Comparison of ENCODE assay signal across 8 mouse cellular contexts in the genomic region with DNA sequence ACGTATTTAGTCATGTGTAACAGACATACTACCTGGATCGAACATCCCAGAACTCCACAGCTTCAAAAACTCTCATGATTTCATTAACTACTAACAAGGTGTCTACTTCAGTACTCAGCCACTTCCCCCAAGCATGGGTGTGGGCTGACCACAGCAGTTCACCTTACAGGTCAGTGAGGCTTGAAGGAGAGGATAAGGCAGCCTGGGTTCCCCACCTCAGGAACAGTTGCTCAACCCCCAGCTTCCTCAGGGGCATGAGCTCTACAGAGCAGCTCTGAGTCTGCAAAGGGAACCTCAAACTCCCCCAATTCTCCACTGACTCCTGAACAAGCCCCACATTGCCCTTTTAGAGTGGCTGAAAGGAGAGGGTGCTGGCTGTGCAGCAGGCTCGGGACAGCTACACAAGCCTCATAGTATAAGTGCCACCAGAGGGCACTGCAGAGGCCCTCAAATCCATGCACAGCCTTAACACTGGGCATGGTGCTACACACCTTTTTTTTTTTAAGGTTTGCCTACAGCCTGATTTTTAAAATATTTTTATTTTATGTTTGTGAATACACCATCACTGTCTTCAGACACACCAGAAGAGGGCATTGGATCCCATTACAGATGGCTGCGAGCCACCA. TPM values are rescaled to one million over a fixed set of nuclear protein-coding genes. Genes with fewer than 3 reads are reported as not detected.
DNase-seq lines count a peak whose midpoint lies in the region; ATAC-seq and TF ChIP-seq lines count a peak whose summit lies in the region.

No protein-coding gene starts in this region.

- H3K27ac ChIP-seq in heart, postnatal 0 days (ENCODE audit: low read depth): no peak overlapping the region
- no peak overlapping the region for H3K27ac ChIP-seq in kidney, embryonic 15.5 days

- no peak for TF ChIP-seq EP300 in heart, postnatal 0 days (IDR thresholded peaks at IDR 0.05; ENCODE audit: low read depth)

- 75% methylated on average over 4 of the region's 4 CpGs for WGBS in heart, postnatal 0 days
- WGBS in kidney, embryonic 15.5 days: 75% methylated on average over 4 of the region's 4 CpGs

- peak; percentile 44; the same call in 1 of the 2 replicates for ATAC-seq in heart, postnatal 0 days (ENCODE audit: insufficient read depth, low read depth)
- peak; percentile 58 for ATAC-seq in CD4-positive, CD25-positive, alpha-beta regulatory T cell, adult 4 months
- peak; percentile 75 for ATAC-seq in kidney, embryonic 15.5 days (replicated peaks; ENCODE audit: low FRiP score)
- peak; percentile 77 for ATAC-seq in megakaryocyte-erythroid progenitor cell, adult 5-6 weeks (replicated peaks; ENCODE audit: low FRiP score, low TSS enrichment, poor library complexity, severe bottlenecking)

- no peaks in the 10 kb centered on the region for H3K9me3 ChIP-seq in heart, postnatal 0 days (replicated peaks; ENCODE audit: control insufficient read depth, low read length)
- no peaks in the 10 kb centered on the region for H3K9me3 ChIP-seq in kidney, embryonic 15.5 days (replicated peaks)

- no peak overlapping the region for H3K4me2 ChIP-seq in heart, postnatal 0 days (ENCODE audit: low read depth, low read length)
- no peak overlapping the region for H3K4me2 ChIP-seq in kidney, embryonic 15.5 days

- H3K4me1 ChIP-seq in heart, postnatal 0 days (ENCODE audit: control insufficient read depth, insufficient read depth): peaks cover 7% of the 10 kb centered on the region; the same call in 1 of the 2 replicates
- no peaks in the 10 kb centered on the region for H3K4me1 ChIP-seq in kidney, embryonic 15.5 days

- intact Hi-C loops in heart, postnatal 25 days (cut with DNase I): loop anchor here (1.0 kb wide), 1 partner anchor 165 kb away; no protein-coding TSS in a partner anchor

- no peak overlapping the region for H3K4me3 ChIP-seq in heart, postnatal 0 days (ENCODE audit: low read depth, low read length)
- H3K4me3 ChIP-seq in kidney, embryonic 15.5 days (replicated peaks): no peak overlapping the region

- no peaks in the 10 kb centered on the region for H3K36me3 ChIP-seq in heart, postnatal 0 days (replicated peaks; ENCODE audit: control insufficient read depth, insufficient read depth, low read length)
- H3K36me3 ChIP-seq in kidney, embryonic 15.5 days: no peaks in the 10 kb centered on the region

- peak; percentile 24 for DNase-seq in heart, postnatal 0 days (ENCODE audit: low spot score)
- no peak for DNase-seq in heart, postnatal 25 days (ENCODE audit: low spot score)
- DNase-seq in c-Kit-positive CD71-positive TER-119-positive erythroid progenitor cells, embryonic 14.5 days (ENCODE audit: low spot score): peak; percentile 29
- no peak for DNase-seq in gastrocnemius, postnatal 10 days
- DNase-seq in right cerebral cortex, postnatal 25 days: no peak

- H3K9ac ChIP-seq in heart, postnatal 0 days (replicated peaks; ENCODE audit: low read depth, low read length): no peak overlapping the region
- no peak overlapping the region for H3K9ac ChIP-seq in kidney, embryonic 15.5 days

- no peaks in the 10 kb centered on the region for H3K27me3 ChIP-seq in heart, postnatal 0 days (ENCODE audit: control insufficient read depth, insufficient read depth, low read length)
- H3K27me3 ChIP-seq in kidney, embryonic 15.5 days: no peaks in the 10 kb centered on the region

- TF ChIP-seq CTCF in heart, postnatal 0 days (IDR thresholded peaks at IDR 0.05; ENCODE audit: low read depth): peak; percentile 64

RNA-seq across cellular contexts. Expression of gene Anks3, which starts 15.9 kb away (rescaled TPM):
- total RNA-seq in heart, postnatal 0 days (2014; rRNA removed; ENCODE audit: low replicate concordance): 18.0 and 22.7 TPM in 2 replicates
- polyA plus RNA-seq in heart, postnatal 0 days (2015; fragmentation: Nextera tagmentation; extraction: Ambion mirVana): 18.6 and 21.2 TPM in 2 replicates
- total RNA-seq in heart, postnatal 25 days (2021): 10 to 100 TPM; 13.8 to 14.1 TPM
- polyA plus RNA-seq in CD4-positive, CD25-positive, alpha-beta regulatory T cell, adult 4 months (2017; shearing (Covaris generic)): 10 to 100 TPM; 41.4 to 64.3 TPM
- 59.7 and 69.3 TPM in 2 replicates for polyA plus RNA-seq in kidney, embryonic 15.5 days (2015; fragmentation: Nextera tagmentation; extraction: Ambion mirVana)
- 25.3 and 25.4 TPM in 2 replicates for total RNA-seq in megakaryocyte-erythroid progenitor cell, adult 5-6 weeks (2014; fragmentation: Nextera tagmentation)
- total RNA-seq in megakaryocyte-erythroid progenitor cell, adult 5-6 weeks (2017): 9.5 and 11.6 TPM in 2 replicates
- total RNA-seq in gastrocnemius, postnatal 10 days (2021): 10 to 100 TPM; 14.9 to 21.5 TPM

RNA-seq across cellular contexts. Expression of gene Sept12, which starts 17.8 kb away (rescaled TPM):
- total RNA-seq in heart, postnatal 0 days (2014; rRNA removed; ENCODE audit: low replicate concordance): not detected in 2 replicates
- polyA plus RNA-seq in heart, postnatal 0 days (2015; fragmentation: Nextera tagmentation; extraction: Ambion mirVana): not detected in 2 replicates
- total RNA-seq in heart, postnatal 25 days (2021): not detected
- not detected for polyA plus RNA-seq in CD4-positive, CD25-positive, alpha-beta regulatory T cell, adult 4 months (2017; shearing (Covaris generic))
- polyA plus RNA-seq in kidney, embryonic 15.5 days (2015; fragmentation: Nextera tagmentation; extraction: Ambion mirVana): not detected in 2 replicates
- not detected in 2 replicates for total RNA-seq in megakaryocyte-erythroid progenitor cell, adult 5-6 weeks (2014; fragmentation: Nextera tagmentation)
- not detected in 2 replicates for total RNA-seq in megakaryocyte-erythroid progenitor cell, adult 5-6 weeks (2017)
- total RNA-seq in gastrocnemius, postnatal 10 days (2021): not detected

RNA-seq across cellular contexts. Expression of gene Smim22, which starts 27.2 kb away (rescaled TPM):
- 7.3 TPM in 1 of 2 replicates, not detected in the other for total RNA-seq in heart, postnatal 0 days (2014; rRNA removed; ENCODE audit: low replicate concordance)
- polyA plus RNA-seq in heart, postnatal 0 days (2015; fragmentation: Nextera tagmentation; extraction: Ambion mirVana): 2.1 and 2.5 TPM in 2 replicates
- total RNA-seq in heart, postnatal 25 days (2021): not detected
- not detected for polyA plus RNA-seq in CD4-positive, CD25-positive, alpha-beta regulatory T cell, adult 4 months (2017; shearing (Covaris generic))
- polyA plus RNA-seq in kidney, embryonic 15.5 days (2015; fragmentation: Nextera tagmentation; extraction: Ambion mirVana): 11.2 and 13.7 TPM in 2 replicates
- total RNA-seq in megakaryocyte-erythroid progenitor cell, adult 5-6 weeks (2014; fragmentation: Nextera tagmentation): not detected in 2 replicates
- total RNA-seq in megakaryocyte-erythroid progenitor cell, adult 5-6 weeks (2017): not detected in 2 replicates
- not detected for total RNA-seq in gastrocnemius, postnatal 10 days (2021)

RNA-seq across cellular contexts. Expression of gene Rogdi, which starts 33.5 kb away (rescaled TPM):
- total RNA-seq in heart, postnatal 0 days (2014; rRNA removed; ENCODE audit: low replicate concordance): 37.3 and 55.7 TPM in 2 replicates
- 34.8 and 39.2 TPM in 2 replicates for polyA plus RNA-seq in heart, postnatal 0 days (2015; fragmentation: Nextera tagmentation; extraction: Ambion mirVana)
- total RNA-seq in heart, postnatal 25 days (2021): 10 to 100 TPM; 20.8 to 22.4 TPM
- polyA plus RNA-seq in CD4-positive, CD25-positive, alpha-beta regulatory T cell, adult 4 months (2017; shearing (Covaris generic)): 10 to 100 TPM; 19.8 to 35.0 TPM
- polyA plus RNA-seq in kidney, embryonic 15.5 days (2015; fragmentation: Nextera tagmentation; extraction: Ambion mirVana): 93.5 and 101 TPM in 2 replicates
- total RNA-seq in megakaryocyte-erythroid progenitor cell, adult 5-6 weeks (2014; fragmentation: Nextera tagmentation): 3.4 and 24.4 TPM in 2 replicates
- 1.6 and 2.2 TPM in 2 replicates for total RNA-seq in megakaryocyte-erythroid progenitor cell, adult 5-6 weeks (2017)
- 10 to 100 TPM; 11.7 to 16.7 TPM for total RNA-seq in gastrocnemius, postnatal 10 days (2021)

RNA-seq across cellular contexts. Expression of gene Nudt16l1, which starts 41.3 kb away (rescaled TPM):
- total RNA-seq in heart, postnatal 0 days (2014; rRNA removed; ENCODE audit: low replicate concordance): 35.5 and 44.0 TPM in 2 replicates
- polyA plus RNA-seq in heart, postnatal 0 days (2015; fragmentation: Nextera tagmentation; extraction: Ambion mirVana): 96.0 and 101 TPM in 2 replicates
- total RNA-seq in heart, postnatal 25 days (2021): 10 to 100 TPM; 20.5 to 24.3 TPM
- 100 to 1,000 TPM in 1 of 2 experiments, 10 to 100 TPM in 1; 92.1 to 106 TPM for polyA plus RNA-seq in CD4-positive, CD25-positive, alpha-beta regulatory T cell, adult 4 months (2017; shearing (Covaris generic))
- 151 and 155 TPM in 2 replicates for polyA plus RNA-seq in kidney, embryonic 15.5 days (2015; fragmentation: Nextera tagmentation; extraction: Ambion mirVana)
- total RNA-seq in megakaryocyte-erythroid progenitor cell, adult 5-6 weeks (2014; fragmentation: Nextera tagmentation): 46.3 and 49.3 TPM in 2 replicates
- total RNA-seq in megakaryocyte-erythroid progenitor cell, adult 5-6 weeks (2017): 13.4 and 15.0 TPM in 2 replicates
- 10 to 100 TPM; 32.6 to 35.2 TPM for total RNA-seq in gastrocnemius, postnatal 10 days (2021)

Comparison
In these comparisons a context has a peak if more than half of its experiments do, and no peak if none do; other contexts are left out.
1. DNase-seq: peak in heart, postnatal 0 days (single experiment) and c-Kit-positive CD71-positive TER-119-positive erythroid progenitor cells, embryonic 14.5 days (single experiment); none in heart, postnatal 25 days (single experiment), gastrocnemius, postnatal 10 days (single experiment) and right cerebral cortex, postnatal 25 days (single experiment).
2. Peak in every context shown above with its lines, with median percentiles within 50 percentile points of each other: ATAC-seq.